Mouse (Mus musculus): ENCODE data around the gene Gm42674.

The Gm42674 gene

DNA sequence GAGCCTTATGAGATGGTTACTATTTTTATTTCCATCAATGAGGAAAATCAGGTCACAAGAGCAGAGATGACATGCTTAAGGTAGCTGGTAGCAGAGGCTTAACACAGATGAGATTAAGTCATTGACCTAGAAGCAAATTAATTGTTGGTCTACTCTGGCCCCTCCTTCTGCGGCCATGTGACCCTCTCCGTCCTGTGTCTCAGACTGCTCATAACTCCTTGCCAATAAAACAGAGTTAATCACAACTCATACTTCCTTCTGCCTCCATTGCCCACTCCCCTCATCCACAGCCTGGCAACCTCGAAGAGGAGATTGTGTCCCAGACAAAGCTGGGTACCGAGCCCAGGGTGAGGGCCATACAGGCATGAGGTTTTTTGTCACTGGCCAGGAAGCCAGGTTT, 3.5 kb upstream of the Gm42674 start:
- DNase-seq (ENCODE audit: low spot score in 2 of 2): no peak

DNA sequence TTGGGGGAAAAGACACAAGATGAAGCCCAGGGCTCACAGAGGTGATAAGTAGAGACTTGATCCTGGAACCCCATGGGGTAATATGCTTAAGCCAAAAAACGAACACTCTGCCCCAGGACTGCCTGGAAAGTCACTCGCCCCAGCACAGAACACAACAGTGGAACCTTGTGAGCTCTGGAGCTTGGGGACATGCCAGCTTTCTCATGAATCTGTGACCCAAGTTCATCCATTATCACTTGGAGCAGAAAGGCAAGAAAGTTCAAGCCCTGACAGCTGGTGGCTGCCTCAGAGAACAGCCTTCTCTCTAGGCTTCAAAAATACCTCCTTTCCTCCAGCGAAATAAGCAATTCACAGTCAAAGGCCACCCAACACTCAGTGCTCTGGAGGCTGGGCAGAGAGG, 2.3 kb upstream of the Gm42674 start:
- no peak for DNase-seq (ENCODE audit: low spot score in 2 of 2)

DNA sequence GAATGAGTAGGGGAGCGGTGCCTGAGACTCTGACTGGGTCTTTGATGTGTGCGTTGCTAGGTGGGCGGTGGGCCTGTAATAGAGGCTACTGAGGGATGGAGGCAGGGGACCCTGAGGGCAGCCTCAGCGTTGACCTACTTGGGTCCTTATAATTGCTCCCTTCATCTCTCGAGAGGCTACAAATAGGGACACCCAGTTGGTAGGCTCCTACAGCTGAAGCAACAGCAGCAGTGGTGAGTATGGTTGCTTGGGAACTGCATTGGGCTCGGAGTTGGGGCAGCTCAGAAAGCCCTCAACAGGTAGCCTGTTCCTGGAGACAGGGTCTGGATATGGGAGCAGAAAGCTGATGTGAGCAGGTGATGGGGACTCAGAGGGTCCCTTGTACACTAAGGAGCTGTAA, 1.7 kb upstream of the Gm42674 start:
- DNase-seq (ENCODE audit: low spot score in 2 of 2): no peak

GRCm38 (mm10) chr3:90600458-90601195, 1.1 kb upstream of the Gm42674 start:
- DNase-seq (ENCODE audit: low spot score in 2 of 2): no peak

DNA sequence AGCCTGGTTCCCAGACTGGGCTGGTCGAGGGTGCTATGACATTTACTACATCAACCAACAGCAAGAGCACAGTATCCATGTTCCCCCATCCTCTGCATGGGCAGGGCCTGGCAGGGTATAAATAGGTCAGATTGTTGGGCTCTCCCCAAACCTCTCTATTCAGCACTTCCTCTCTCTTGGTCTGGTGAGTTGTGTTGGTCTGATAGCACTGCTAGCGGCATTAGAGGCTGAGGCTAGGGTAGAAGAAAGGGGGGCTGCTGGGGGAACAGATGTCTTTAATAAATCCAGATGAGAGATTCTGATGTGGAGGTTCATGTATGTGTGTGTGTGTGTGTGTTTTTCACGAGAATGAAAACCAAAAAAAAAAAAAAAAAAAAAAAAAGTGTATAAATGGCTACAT, 1.9 kb downstream of the Gm42674 start, which contains the start of gene S100a4:
Gene S100a4 (plus strand): TSS at position 149 of the 400 bp plus-strand sequence.
- no peak for DNase-seq (ENCODE audit: low spot score in 2 of 2)

GRCm38 (mm10) chr3:90604416-90604815, 2.7 kb downstream of the Gm42674 start:
- peak in 1 of 2 experiments; percentile 39 for DNase-seq (ENCODE audit: low spot score in 2 of 2)

GRCm38 (mm10) chr3:90605049-90605448, 3.3 kb downstream of the Gm42674 start:
- DNase-seq (ENCODE audit: low spot score in 2 of 2): no peak

- DNase-seq (ENCODE audit: low spot score in 2 of 2): no peak
Observed at GRCm38 (mm10) chr3:90605736-90606135, 4.0 kb downstream of the Gm42674 start.

DNA sequence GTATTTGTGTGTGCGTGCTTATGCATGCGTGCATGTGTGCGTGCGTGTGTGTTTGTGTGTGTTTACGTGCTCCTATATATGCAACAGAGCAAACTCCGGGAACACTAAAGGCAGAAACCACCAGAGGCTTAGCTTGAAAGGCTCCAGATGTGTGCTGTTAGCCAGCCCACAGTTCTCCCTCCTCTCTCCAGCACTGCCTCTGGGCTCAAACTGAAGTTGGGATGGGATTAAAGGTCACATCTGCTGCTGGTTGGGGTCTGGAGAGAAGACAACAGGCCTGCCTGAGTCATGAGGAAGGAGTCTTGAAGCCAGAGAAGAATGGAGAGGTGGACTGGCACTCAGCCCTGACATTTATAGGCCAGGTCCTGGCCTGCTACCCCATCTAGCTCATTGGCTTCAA, 4.5 kb downstream of the Gm42674 start:
- no peak for DNase-seq (ENCODE audit: low spot score in 2 of 2)

DNA sequence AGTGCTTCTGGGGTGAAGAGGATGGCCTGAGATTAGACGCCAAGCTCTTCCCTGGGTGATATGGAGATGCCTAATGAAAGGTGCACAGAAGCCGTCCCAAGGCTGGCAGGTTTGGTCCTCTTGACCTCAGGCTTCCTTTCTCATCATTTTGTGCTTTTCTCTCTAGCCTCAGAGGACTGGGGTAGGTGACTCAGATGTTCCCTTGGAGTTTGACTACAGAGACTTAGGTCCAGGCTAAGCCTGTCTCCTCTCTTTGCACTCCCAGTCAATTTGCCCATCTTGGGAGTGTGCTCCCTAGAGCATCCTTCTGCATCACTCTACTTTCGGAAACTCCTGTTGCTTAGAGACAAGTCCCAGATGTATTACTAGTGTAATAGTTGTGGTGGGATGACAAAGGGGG, 5.7 kb downstream of the Gm42674 start:
- no peak for DNase-seq (ENCODE audit: low spot score in 2 of 2)

DNA sequence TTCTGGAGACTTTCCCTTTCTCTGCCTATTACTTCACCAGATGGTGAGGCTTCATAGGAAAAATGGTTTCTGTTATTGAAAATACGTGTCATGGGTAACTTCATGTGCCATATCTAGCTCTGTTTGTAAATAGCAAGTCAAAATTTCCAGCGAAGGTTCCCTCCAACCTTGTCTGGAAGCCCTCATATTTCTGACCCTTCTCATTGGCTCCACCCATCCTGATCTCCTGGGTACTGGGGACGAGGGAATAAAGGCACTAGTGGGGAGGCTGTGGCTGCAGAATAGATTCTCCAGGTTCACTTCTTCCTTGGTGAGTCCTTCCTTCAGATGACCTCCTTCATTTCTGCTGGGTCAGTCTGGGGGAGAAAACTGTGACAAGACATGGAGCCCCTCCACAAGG, 6.5 kb downstream of the Gm42674 start, which contains the start of gene S100a5:
Gene S100a5 (plus strand): TSS at position 301 of the 400 bp plus-strand sequence.
- DNase-seq (ENCODE audit: low spot score in 2 of 2): no peak

DNA sequence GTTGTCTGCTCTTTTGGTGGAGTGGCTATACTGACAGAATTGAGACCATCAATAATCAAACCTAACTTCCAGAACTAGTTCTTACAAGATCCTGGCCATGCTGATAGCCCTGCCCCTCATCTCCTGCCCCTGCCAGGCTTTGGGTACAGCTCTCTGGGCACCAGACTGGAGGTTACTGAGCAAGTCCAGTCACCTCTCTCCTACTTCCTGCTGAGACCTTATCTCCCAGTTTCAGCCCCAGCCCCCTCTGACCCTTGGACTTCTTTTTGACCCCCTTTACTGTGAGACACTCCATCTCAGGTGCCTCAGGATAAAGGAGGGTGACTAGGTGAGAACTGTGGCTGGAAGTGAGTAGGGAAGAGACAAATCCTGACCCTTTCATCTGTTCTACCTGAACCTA, 7.4 kb downstream of the Gm42674 start:
- no peak for DNase-seq (ENCODE audit: low spot score in 2 of 2)

- no peak for DNase-seq (ENCODE audit: low spot score in 2 of 2)
Observed at GRCm38 (mm10) chr3:90611494-90611893, 9.8 kb downstream of the Gm42674 start.

DNA sequence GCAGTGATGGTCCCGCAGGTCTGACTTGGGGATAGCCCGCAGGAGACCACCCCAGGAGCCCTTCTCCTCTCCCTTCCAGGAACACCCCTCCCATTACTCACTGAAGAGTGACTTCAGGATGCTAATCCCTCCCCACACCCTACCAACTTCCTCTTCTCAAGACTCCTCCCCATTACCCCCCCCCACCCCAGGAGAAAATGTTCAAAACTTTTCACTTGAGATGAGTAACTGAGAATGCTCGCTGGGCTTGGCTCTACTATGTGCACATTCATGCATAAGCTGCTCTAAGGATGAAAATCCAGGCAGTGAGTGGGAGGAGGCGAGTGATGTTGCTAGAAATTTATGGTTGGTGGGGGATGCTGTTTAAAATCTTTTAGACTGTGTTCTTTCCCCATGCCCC, 10.4 kb downstream of the Gm42674 start:
- DNase-seq (ENCODE audit: low spot score in 2 of 2): no peak

GRCm38 (mm10) chr3:90612728-90613291, 11.1 kb downstream of the Gm42674 start, which contains the start of gene S100a6:
S100a6 (plus strand) TSS chr3:90612882.
- peak in 1 of 2 experiments; percentile 80 for DNase-seq (ENCODE audit: low spot score in 2 of 2)

- no peak for DNase-seq (ENCODE audit: low spot score in 2 of 2)
Observed at GRCm38 (mm10) chr3:90613461-90614147, 11.9 kb downstream of the Gm42674 start.

GRCm38 (mm10) chr3:90614148-90614530, 12.4 kb downstream of the Gm42674 start:
- no peak for DNase-seq (ENCODE audit: low spot score in 2 of 2)

- no peak for DNase-seq (ENCODE audit: low spot score in 2 of 2)
Observed at GRCm38 (mm10) chr3:90614611-90615251, 13.0 kb downstream of the Gm42674 start.

- DNase-seq (ENCODE audit: low spot score in 2 of 2): peak in 1 of 2 experiments; percentile 72
Observed at GRCm38 (mm10) chr3:90615415-90615814, 13.7 kb downstream of the Gm42674 start.

GRCm38 (mm10) chr3:90615911-90616310, 14.2 kb downstream of the Gm42674 start:
- no peak for DNase-seq (ENCODE audit: low spot score in 2 of 2)

- no peak for DNase-seq (ENCODE audit: low spot score in 2 of 2)
Observed at GRCm38 (mm10) chr3:90617586-90617985, 15.9 kb downstream of the Gm42674 start.

GRCm38 (mm10) chr3:90621552-90621951, 19.8 kb downstream of the Gm42674 start:
- no peak for DNase-seq (ENCODE audit: low spot score in 2 of 2)

Measured in spleen, postnatal 10 days (tissue).